Mouse (Mus musculus) midbrain, embryonic 15.5 days (tissue): Measurements from ENCODE around the gene Syn3. TPM values are rescaled to one million over a fixed set of nuclear protein-coding genes. Genes with fewer than 3 reads are reported as not detected.

ENCODE experiments used
- ATAC-seq: fragments of 200-750 bp; cut with Nextera tagmentation; replicated peaks from 2 replicates; pipeline ENCODE4 v1.8.0; 2017; ENCODE audit warnings: moderate TSS enrichment
- H3K27ac ChIP-seq: fragments of 300-500 bp; sonication (generic); 2 replicates; pipeline ENCODE4 v1.5.1; 2015; ENCODE audit warnings: mild to moderate bottlenecking, inconsistent platforms
- H3K27me3 ChIP-seq: fragments of 300-500 bp; sonication (generic); replicated peaks from 2 replicates; pipeline ENCODE4 v1.6.1; 2015; ENCODE audit warnings: inconsistent platforms
- H3K36me3 ChIP-seq: fragments of 300-500 bp; sonication (generic); replicated peaks from 2 replicates; pipeline ENCODE4 v1.6.1; 2015; ENCODE audit warnings: inconsistent platforms
- H3K4me1 ChIP-seq: fragments of 300-500 bp; sonication (generic); 2 replicates; pipeline ENCODE4 v1.6.1; 2015; ENCODE audit warnings: inconsistent platforms
- H3K4me2 ChIP-seq: fragments of 300-500 bp; sonication (generic); 2 replicates; pipeline ENCODE4 v1.6.1; 2015; ENCODE audit warnings: inconsistent platforms, mild to moderate bottlenecking, moderate library complexity
- H3K4me3 ChIP-seq: fragments of 300-500 bp; sonication (generic); 2 replicates; pipeline ENCODE4 v1.5.1; 2015; ENCODE audit warnings: mild to moderate bottlenecking, inconsistent platforms
- H3K9ac ChIP-seq: fragments of 300-500 bp; sonication (generic); 2 replicates; pipeline ENCODE4 v1.6.1; 2015; ENCODE audit warnings: mild to moderate bottlenecking, inconsistent platforms
- H3K9me3 ChIP-seq: fragments of 300-500 bp; sonication (generic); 2 replicates; pipeline ENCODE4 v1.6.1; 2016; ENCODE audit warnings: inconsistent platforms
- WGBS: fragments of 180-500 bp; shearing (Covaris S2); methylation state at CpG from one replicate; pipeline ENCODE4 v1.1.7; 2015; ENCODE audit warnings: mixed read lengths; 5-methylcytosine and 5-hydroxymethylcytosine counted together
- polyA plus RNA-seq: library from polyadenylated mRNA; unstranded; fragments of >200 nt; fragmentation: Nextera tagmentation; extraction: Ambion mirVana; gene quantifications from 2 replicates; pipeline ENCODE4 v1.2.1, GENCODE M21; 2015

The Syn3 gene
- polyA plus RNA-seq, 1 experiment from 2014 or later = 31.7 TPM

DNA sequence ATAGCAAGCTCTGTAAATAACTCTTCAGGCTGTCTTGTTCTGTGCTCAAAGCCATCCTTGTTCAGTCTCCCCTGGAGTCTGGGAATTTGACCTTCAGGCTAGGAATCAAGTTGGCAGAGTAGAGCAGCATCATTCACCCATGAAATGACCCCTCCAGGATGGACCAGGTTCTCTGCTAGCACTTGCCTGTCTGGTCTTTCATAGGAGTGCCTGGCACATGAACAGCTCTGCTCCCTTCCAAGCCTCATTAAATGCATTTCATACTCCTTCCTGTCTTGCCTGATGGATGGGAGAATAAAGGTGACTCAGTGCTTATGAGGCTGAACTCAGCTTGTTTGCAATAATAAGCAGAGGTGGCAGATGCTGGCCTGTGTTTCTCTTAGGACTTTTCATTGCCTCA lies 394.7 kb downstream of the Syn3 start:
- Histone ChIP-seq H3K4me2 (no peak overlapping the region), H3K9me3 (no peaks in the 10 kb centered on the region), H3K36me3 (no peaks in the 10 kb centered on the region), H3K27me3 (no peaks in the 10 kb centered on the region), H3K27ac (no peak overlapping the region), H3K4me3 (no peak overlapping the region), H3K9ac (no peak overlapping the region), H3K4me1 (no peaks in the 10 kb centered on the region)
- no peak for ATAC-seq

DNA sequence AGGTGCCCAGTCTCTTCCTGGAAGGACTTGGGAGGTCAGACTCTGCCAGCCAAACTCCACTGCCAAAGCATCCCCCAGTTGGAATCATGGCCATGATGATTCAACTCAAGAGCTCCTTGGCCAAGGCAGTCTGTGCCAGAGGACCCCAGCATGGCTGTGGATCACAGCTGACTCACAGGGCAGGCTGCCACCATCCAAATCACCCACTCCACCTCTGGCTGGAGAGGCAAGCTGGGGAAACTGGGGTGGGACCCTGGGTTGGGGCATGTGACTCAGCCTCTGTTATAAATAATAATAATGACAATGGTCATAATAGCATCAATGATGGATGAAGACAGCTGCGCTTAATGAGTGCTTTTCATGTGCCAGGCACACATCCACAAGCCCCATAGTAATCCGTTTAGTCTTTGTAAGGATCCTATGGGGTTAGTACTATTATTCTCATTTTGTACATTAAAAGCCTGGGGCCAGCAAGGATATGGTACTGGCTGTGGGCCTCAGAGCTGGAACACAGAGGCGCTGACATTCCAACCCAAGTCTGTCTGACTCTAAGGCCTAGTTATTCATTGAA lies 398.3 kb downstream of the Syn3 start:
- Histone ChIP-seq H3K4me1 (no peaks in the 10 kb centered on the region), H3K27me3 (no peaks in the 10 kb centered on the region), H3K36me3 (no peaks in the 10 kb centered on the region), H3K9ac (no peak overlapping the region), H3K27ac (no peak overlapping the region), H3K4me2 (no peak overlapping the region), H3K4me3 (no peak overlapping the region), H3K9me3 (no peaks in the 10 kb centered on the region)
- 69% methylated on average over 3 of the region's 3 CpGs for WGBS
- ATAC-seq = 0 out of 2 replicates have a peak, but pooled peaks have one; percentile 11

DNA sequence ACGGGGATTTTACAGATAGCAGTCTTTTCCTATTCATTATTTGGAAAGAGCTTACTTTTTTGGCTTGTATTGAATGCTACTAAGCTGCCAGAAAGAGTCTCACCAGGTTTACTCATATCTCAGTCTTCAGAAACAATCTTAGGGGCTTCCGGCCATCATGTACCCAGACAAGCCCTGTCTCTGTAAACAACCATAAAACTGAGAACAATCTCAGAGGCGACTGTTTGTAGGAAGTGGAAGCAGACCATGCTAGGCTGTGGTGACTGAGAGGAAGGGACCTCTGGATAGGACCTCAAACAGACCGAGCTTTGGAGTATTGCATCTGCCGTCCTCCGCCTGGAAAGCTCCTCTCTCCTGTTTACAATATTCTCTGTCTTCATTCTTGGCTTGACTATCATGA lies 400.3 kb downstream of the Syn3 start:
- Histone ChIP-seq H3K9ac (no peak overlapping the region), H3K4me3 (no peak overlapping the region), H3K36me3 (no peaks in the 10 kb centered on the region), H3K9me3 (no peaks in the 10 kb centered on the region), H3K27ac (no peak overlapping the region), H3K27me3 (no peaks in the 10 kb centered on the region), H3K4me1 (no peaks in the 10 kb centered on the region), H3K4me2 (no peak overlapping the region)
- ATAC-seq = no peak
- WGBS = 88% methylated on average over 6 of the region's 6 CpGs

DNA sequence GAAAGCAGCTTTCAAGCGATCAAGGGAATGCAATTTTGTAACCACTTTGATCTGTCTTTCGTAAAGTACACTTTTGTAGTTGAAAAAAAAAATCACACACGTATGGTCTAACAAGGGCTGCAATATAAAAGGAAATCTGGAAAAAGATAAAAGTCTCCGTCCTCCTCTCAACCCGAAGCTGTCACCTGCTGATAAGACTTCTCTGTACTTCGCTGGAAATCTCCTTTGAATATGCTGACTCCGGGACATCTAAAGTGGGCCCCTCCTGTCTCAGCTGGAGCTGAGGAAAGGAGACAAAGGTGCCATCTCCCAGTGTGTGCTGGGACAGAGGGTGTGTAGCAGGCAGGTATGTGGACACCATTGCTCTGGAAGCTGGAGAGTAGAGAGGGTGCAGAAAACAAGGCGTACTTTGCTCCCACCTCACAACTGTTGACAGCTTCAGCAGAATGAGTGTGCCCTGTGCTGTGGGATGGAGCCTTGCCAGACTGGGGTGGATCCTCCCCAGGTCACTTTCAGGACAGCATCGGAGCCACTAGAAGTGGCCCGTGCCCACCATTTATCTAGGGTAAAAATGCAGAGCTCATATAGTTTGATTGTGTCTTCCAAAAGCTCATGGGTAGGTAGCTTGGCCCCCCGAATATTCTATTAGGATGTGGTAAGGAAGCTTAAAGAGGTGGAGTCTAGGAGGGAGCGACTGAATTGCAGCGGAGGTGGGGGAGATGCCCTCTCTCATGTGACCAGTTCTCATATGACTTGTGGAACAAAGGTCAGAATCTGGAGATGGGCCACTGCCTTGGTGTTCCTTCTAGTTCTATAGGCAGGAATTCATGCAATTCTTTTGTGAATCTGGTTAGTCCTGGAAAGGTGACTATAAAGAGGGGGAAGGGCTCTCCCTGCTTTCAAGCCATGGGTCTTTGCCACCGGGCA lies 405.3 kb downstream of the Syn3 start:
- Histone ChIP-seq H3K27me3 (no peaks in the 10 kb centered on the region), H3K9ac (no peak overlapping the region), H3K4me1 (no peaks in the 10 kb centered on the region), H3K36me3 (no peaks in the 10 kb centered on the region), H3K4me2 (no peak overlapping the region), H3K4me3 (no peak overlapping the region), H3K9me3 (no peaks in the 10 kb centered on the region), H3K27ac (no peak overlapping the region)
- 68% methylated on average over 14 of the region's 14 CpGs for WGBS
- ATAC-seq = 0 out of 2 replicates have a peak, but pooled peaks have one; percentile 39

DNA sequence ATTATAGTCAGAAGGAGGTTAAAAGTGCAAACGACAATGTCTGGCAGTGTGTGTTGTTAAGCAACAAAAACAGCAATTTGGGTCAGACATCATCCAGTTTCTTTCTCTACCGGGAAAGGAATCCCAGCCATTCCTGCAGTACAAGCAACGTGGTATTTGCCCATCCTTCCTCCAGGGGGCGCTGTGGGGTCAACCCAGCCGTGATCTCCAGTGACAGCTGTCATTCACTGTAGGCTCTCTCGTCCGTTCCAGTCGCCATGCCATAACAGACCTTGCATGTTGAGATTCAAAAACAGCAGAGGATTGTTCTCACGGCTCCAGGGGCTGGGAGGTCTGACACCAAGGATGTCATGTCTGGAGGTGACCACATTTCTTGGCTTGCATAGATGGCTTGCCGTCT lies 406.8 kb downstream of the Syn3 start:
- no peaks in the 10 kb centered on the region for H3K9me3 ChIP-seq
- no peaks in the 10 kb centered on the region for H3K27me3 ChIP-seq
- no peaks in the 10 kb centered on the region for H3K36me3 ChIP-seq
- H3K27ac ChIP-seq = no peak overlapping the region
- no peak overlapping the region for H3K4me3 ChIP-seq
- ATAC-seq = no peak
- no peaks in the 10 kb centered on the region for H3K4me1 ChIP-seq
- 47% methylated on average over 10 of the region's 10 CpGs for WGBS
- no peak overlapping the region for H3K9ac ChIP-seq
- H3K4me2 ChIP-seq = no peak overlapping the region

DNA sequence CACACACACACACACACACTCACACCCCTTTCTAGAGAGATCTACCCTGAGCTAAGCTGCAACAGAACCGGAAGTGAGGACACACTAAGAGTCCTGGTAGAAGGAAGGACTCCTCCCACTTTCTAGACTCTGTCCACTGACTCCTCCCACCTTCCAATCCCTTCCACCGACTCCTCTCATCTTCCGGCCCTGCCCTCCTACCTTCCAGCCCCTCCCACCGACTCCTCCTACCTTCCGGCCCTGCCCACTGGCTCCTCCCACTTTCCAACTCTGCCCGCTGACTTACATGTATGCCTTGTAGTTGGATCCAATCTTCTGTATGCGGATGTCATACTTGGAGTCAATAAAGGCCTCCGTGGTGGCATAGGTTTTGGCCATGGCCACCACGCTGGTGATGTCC lies 418.8 kb downstream of the Syn3 start:
- H3K9ac ChIP-seq = no peak overlapping the region
- no peak overlapping the region for H3K27ac ChIP-seq
- H3K27me3 ChIP-seq = no peaks in the 10 kb centered on the region
- H3K4me1 ChIP-seq = no peaks in the 10 kb centered on the region
- 90% methylated on average over 9 of the region's 9 CpGs for WGBS
- ATAC-seq = no peak
- no peak overlapping the region for H3K4me2 ChIP-seq
- H3K4me3 ChIP-seq = no peak overlapping the region
- no peaks in the 10 kb centered on the region for H3K36me3 ChIP-seq
- no peaks in the 10 kb centered on the region for H3K9me3 ChIP-seq

DNA sequence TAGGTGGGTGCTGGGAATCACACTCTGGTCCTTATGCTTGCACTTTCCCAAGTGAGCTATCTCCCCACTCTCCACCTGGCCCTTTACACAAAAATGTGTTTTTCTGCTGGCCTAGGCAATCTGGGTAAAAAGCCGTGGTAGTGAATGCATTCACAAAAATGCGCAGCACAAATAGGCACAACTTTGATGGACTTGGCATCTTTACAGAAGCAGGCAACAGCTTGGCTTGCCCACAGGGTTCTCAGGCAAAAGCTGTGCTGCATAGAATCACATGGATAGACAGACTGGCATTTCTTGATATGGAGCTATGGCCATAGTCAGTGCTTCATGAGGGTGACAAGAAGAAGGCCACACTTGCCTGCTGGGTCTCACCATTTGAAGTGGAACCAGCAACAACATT lies 419.9 kb downstream of the Syn3 start:
- Histone ChIP-seq H3K4me3 (no peak overlapping the region), H3K27ac (no peak overlapping the region), H3K4me2 (no peak overlapping the region), H3K36me3 (no peaks in the 10 kb centered on the region), H3K27me3 (no peaks in the 10 kb centered on the region), H3K9me3 (0 out of 2 replicates have a peak, but pooled peaks cover 2% of the 10 kb centered on the region), H3K9ac (no peak overlapping the region), H3K4me1 (no peaks in the 10 kb centered on the region)
- ATAC-seq = no peak
- 89% methylated on average over 2 of the region's 2 CpGs for WGBS

DNA sequence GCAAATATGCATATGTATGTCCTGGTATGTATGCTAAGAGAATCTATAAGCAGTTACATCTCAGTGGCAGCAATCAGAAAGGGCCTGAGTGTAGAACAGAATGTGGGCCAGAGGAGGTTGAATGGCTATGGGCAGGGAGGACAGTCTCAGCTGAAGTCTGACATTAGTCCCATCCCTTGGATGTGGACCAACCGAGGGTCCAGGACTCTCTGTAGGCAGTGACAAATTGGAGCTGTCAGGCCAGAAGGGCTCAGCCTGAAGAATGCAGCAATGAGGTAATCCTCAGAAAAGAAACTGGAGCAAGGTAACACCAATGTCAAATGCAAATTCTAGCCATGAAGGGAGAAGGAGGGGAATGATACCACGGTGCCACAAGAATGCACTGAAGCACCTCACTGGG lies 421.4 kb downstream of the Syn3 start:
- no peak overlapping the region for H3K9ac ChIP-seq
- H3K4me3 ChIP-seq = no peak overlapping the region
- no peaks in the 10 kb centered on the region for H3K4me1 ChIP-seq
- no peaks in the 10 kb centered on the region for H3K36me3 ChIP-seq
- no peaks in the 10 kb centered on the region for H3K27me3 ChIP-seq
- 75% methylated on average over 2 of the region's 2 CpGs for WGBS
- ATAC-seq = no peak
- no peak overlapping the region for H3K4me2 ChIP-seq
- H3K27ac ChIP-seq = no peak overlapping the region
- H3K9me3 ChIP-seq = 0 out of 2 replicates have a peak, but pooled peaks cover 5% of the 10 kb centered on the region

DNA sequence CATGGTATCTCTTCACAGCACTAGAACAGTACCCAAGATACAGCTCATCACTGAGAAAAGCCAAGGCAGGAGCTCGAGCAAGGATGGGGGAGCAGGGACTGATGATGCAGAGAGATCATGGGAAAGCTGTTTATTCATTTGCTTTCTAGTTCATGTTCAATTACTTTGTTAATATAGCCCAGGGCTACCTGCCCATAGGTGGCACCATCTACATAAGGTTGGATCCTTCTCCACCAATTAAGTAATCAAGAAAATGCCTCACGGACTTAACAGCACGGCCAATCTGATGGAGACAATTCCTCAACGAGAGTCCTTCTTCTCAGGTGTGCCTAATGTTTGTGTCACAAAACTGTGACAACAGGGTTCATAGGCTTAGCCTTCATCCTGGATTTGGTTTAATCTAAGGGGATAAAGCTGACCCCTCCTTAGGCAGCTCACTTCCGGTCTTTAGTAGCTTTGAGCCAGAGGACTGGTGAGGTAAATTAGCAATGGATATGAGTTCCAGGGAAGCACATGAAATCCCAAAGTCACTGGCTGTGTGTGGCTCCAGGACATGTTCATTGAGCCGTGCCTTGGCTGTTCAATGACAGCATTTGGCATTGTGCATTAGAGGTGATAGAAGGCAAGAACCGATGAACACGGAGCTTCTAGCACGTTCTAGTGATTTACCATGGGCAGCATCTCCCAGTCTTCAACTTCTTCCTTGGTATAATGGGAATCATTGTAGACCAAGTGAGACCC lies 423.6 kb downstream of the Syn3 start:
- H3K4me1 ChIP-seq = no peaks in the 10 kb centered on the region
- H3K4me2 ChIP-seq = no peak overlapping the region
- H3K9ac ChIP-seq = no peak overlapping the region
- no peak overlapping the region for H3K4me3 ChIP-seq
- no peaks in the 10 kb centered on the region for H3K27me3 ChIP-seq
- 0 out of 2 replicates have a peak, but pooled peaks cover 5% of the 10 kb centered on the region for H3K9me3 ChIP-seq
- ATAC-seq = no peak
- WGBS = 81% methylated on average over 9 of the region's 9 CpGs
- no peaks in the 10 kb centered on the region for H3K36me3 ChIP-seq
- no peak overlapping the region for H3K27ac ChIP-seq

DNA sequence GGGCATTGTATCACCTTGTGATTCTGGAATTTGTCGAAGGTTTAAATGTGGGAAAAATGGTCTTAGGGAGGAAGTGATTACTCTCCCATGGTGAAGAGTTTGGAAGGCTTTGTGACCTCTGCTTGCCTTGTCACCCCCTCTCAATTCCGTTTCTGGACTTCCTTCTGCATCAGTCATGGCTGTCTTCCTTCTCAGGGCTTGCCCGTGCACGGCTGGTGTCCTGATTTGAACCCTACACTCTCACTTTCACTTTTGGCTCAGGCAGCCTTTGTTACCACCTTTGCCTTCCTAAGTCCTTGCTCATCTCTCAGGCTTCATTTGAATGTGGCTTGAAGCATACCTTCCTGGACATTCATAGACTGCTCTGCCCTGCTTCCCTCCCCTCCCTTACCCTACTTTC lies 424.6 kb downstream of the Syn3 start:
- Histone ChIP-seq H3K9me3 (0 out of 2 replicates have a peak, but pooled peaks cover 5% of the 10 kb centered on the region), H3K4me3 (no peak overlapping the region), H3K27me3 (no peaks in the 10 kb centered on the region), H3K4me2 (no peak overlapping the region), H3K4me1 (0 out of 2 replicates have a peak, but pooled peaks cover 3% of the 10 kb centered on the region), H3K36me3 (no peaks in the 10 kb centered on the region), H3K9ac (no peak overlapping the region), H3K27ac (no peak overlapping the region)
- WGBS = 90% methylated on average over 4 of the region's 4 CpGs
- ATAC-seq = no peak

DNA sequence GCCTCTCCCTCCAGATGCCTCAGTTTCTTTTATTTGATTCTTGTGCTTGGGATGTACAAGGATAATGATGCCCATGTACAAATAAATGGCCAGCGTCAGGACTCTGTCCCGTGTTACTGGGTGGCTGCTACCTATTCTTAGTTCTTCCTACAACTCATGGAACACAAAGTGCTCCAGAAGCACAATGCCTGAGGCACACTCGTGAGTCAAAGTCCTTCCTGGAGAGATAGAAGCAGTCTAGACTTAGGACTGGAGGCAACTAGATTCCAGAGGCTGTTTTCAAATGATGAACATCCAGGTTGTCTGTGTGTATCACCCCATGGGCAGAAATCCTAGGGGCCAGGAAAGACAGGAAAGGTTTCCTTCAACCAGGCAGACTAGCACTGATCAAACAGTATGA lies 427.9 kb downstream of the Syn3 start:
- Histone ChIP-seq H3K27me3 (no peaks in the 10 kb centered on the region), H3K36me3 (no peaks in the 10 kb centered on the region), H3K4me1 (0 out of 2 replicates have a peak, but pooled peaks cover 3% of the 10 kb centered on the region), H3K4me2 (no peak overlapping the region), H3K9me3 (0 out of 2 replicates have a peak, but pooled peaks cover 5% of the 10 kb centered on the region), H3K27ac (no peak overlapping the region), H3K9ac (no peak overlapping the region), H3K4me3 (no peak overlapping the region)
- 90% methylated on average over 3 of the region's 3 CpGs for WGBS
- ATAC-seq = no peak

DNA sequence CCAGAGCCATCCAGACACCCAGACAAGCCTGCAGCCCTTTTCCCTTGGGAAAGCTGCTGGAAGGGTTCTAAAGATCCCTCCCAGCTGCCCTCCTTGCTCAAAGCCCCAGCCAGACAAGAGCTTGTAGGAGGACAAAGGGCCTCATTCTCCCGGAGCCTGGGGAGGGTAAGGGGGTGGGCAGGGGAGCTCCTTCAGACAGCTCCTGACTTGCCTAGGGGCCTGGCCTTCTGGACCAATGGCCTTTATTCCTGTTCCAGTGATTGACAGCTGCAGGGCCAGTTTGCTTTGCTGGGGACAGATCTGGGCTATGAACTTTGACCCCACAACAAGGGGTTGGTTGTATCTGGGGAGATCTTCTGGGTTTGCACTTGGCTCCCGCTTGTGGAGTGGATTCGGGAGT lies 429.4 kb downstream of the Syn3 start:
- Histone ChIP-seq H3K9ac (no peak overlapping the region), H3K27me3 (no peaks in the 10 kb centered on the region), H3K9me3 (0 out of 2 replicates have a peak, but pooled peaks cover 5% of the 10 kb centered on the region), H3K36me3 (no peaks in the 10 kb centered on the region), H3K4me1 (0 out of 2 replicates have a peak, but pooled peaks cover 3% of the 10 kb centered on the region), H3K27ac (no peak overlapping the region), H3K4me2 (no peak overlapping the region), H3K4me3 (no peak overlapping the region)
- peak; percentile 45; the same call in 1 of the 2 replicates for ATAC-seq
- 10% methylated on average over 3 of the region's 3 CpGs for WGBS
